Mouse (Mus musculus) heart, embryonic 14.5 days (tissue): ENCODE results near the gene Tent4b. TPM values are rescaled to one million over a fixed set of nuclear protein-coding genes. Genes with fewer than 3 reads are reported as not detected.

Experiments used
- ATAC-seq: fragments of 200-750 bp; cut with Nextera tagmentation; 2 replicates; pipeline ENCODE4 v1.8.0; 2017; ENCODE audit warnings: low read depth, moderate TSS enrichment; ENCODE audit not compliant: insufficient number of reproducible peaks, insufficient read depth, low FRiP score
- H3K27ac ChIP-seq, 2 experiments: fragments of 200-500 bp in 1 of 2; fragments of 300-500 bp in 1 of 2; sonication (generic) in 1 of 2; replicated peaks in 1 of 2; 2 replicates each; pipeline ENCODE4 v1.5.1; 2012 to 2014; ENCODE audit warnings: low read depth in 2 of 2, low read length in 2 of 2, control low read depth in 1 of 2, mild to moderate bottlenecking in 1 of 2, mixed read lengths in 1 of 2; ENCODE audit not compliant: control insufficient read depth in 1 of 2, insufficient read depth in 1 of 2
- H3K27me3 ChIP-seq: fragments of 300-500 bp; sonication (generic); 2 replicates; pipeline ENCODE4 v1.6.1; 2014; ENCODE audit warnings: mild to moderate bottlenecking, low read length, control low read depth; ENCODE audit not compliant: control insufficient read depth, insufficient read depth
- H3K36me3 ChIP-seq: fragments of 300-500 bp; sonication (generic); 2 replicates; pipeline ENCODE4 v1.6.1; 2014; ENCODE audit warnings: mild to moderate bottlenecking, control low read depth, low read length, mixed read lengths; ENCODE audit not compliant: control insufficient read depth, insufficient read depth
- H3K4me1 ChIP-seq, 2 experiments: fragments of 200-500 bp in 1 of 2; fragments of 300-500 bp in 1 of 2; sonication (generic) in 1 of 2; 2 replicates each; pipeline ENCODE4 v1.6.1; 2012 to 2014; ENCODE audit warnings: low read length in 2 of 2, control low read depth in 1 of 2, mixed read lengths in 1 of 2; ENCODE audit not compliant: control insufficient read depth in 2 of 2, insufficient read depth in 2 of 2
- H3K4me2 ChIP-seq: fragments of 300-500 bp; sonication (generic); 2 replicates; pipeline ENCODE4 v1.6.1; 2014; ENCODE audit warnings: mild to moderate bottlenecking, low read length
- H3K4me3 ChIP-seq, 2 experiments: fragments of 200-500 bp in 1 of 2; fragments of 300-500 bp in 1 of 2; sonication (generic) in 1 of 2; 2 replicates each; pipeline ENCODE4 v1.5.1; 2012 to 2014; ENCODE audit warnings: low read length in 2 of 2, mild to moderate bottlenecking in 2 of 2, control low read depth in 1 of 2, low read depth in 1 of 2, moderate library complexity in 1 of 2; ENCODE audit not compliant: control insufficient read depth in 1 of 2, insufficient read depth in 1 of 2
- H3K9ac ChIP-seq: fragments of 300-500 bp; sonication (generic); 2 replicates; pipeline ENCODE4 v1.6.1; 2014; ENCODE audit warnings: mild to moderate bottlenecking, low read length
- H3K9me3 ChIP-seq: fragments of 300-500 bp; sonication (generic); 2 replicates; pipeline ENCODE4 v1.6.1; 2016; ENCODE audit warnings: low read length, control low read depth; ENCODE audit not compliant: control insufficient read depth
- WGBS: fragments of 180-500 bp; shearing (Covaris S2); extraction: QIAGEN DNeasy Blood & Tissue Kit; methylation state at CpG from one replicate; pipeline ENCODE4 v1.1.7; 2014; 5-methylcytosine and 5-hydroxymethylcytosine counted together
- polyA plus RNA-seq: library from polyadenylated mRNA; unstranded; fragments of >200 nt; fragmentation: Nextera tagmentation; extraction: Ambion mirVana; gene quantifications from 2 replicates; pipeline ENCODE4 v1.2.1, GENCODE M21; 2014

Tent4b gene
- polyA plus RNA-seq, 1 experiment from 2014 or later, result 10.1 TPM

- H3K9ac ChIP-seq, result no peak overlapping the region
- H3K36me3 ChIP-seq, result no peaks in the 10 kb centered on the region
- H3K4me1 ChIP-seq, result peaks cover 6 to 22% of the 10 kb centered on the region in 2 experiments
- H3K9me3 ChIP-seq, result no peaks in the 10 kb centered on the region
- ATAC-seq, result no peak
- no peak overlapping the region for H3K27ac ChIP-seq
- no CpG with 5 or more reads among the region's 1 CpGs for WGBS
- no peak overlapping the region for H3K4me3 ChIP-seq
- no peaks in the 10 kb centered on the region for H3K27me3 ChIP-seq
- no peak overlapping the region for H3K4me2 ChIP-seq
These were observed 29.8 kb downstream of the Tent4b start for GRCm38 (mm10) chr8:88228800-88229199.

GRCm38 (mm10) chr8:88236666-88237065 is 37.7 kb downstream of the Tent4b start:
- Histone ChIP-seq H3K4me2 (no peak overlapping the region), H3K4me3 (no peak overlapping the region), H3K9me3 (no peaks in the 10 kb centered on the region), H3K4me1 (peaks cover 0 to 4% of the 10 kb centered on the region in 2 experiments; a peak in 1 of 4 replicates), H3K9ac (no peak overlapping the region), H3K27ac (no peak overlapping the region), H3K36me3 (no peaks in the 10 kb centered on the region), H3K27me3 (no peaks in the 10 kb centered on the region)
- 87% methylated on average over 2 of the region's 2 CpGs for WGBS
- no peak for ATAC-seq

- WGBS, result 56% methylated on average over 2 of the region's 2 CpGs
- no peak overlapping the region for H3K4me2 ChIP-seq
- no peaks in the 10 kb centered on the region for H3K9me3 ChIP-seq
- no peak overlapping the region for H3K9ac ChIP-seq
- no peaks in the 10 kb centered on the region for H3K36me3 ChIP-seq
- H3K27ac ChIP-seq, result no peak overlapping the region
- peaks cover 0 to 4% of the 10 kb centered on the region in 2 experiments; a peak in 1 of 4 replicates for H3K4me1 ChIP-seq
- H3K27me3 ChIP-seq, result no peaks in the 10 kb centered on the region
- ATAC-seq, result no peak
- no peak overlapping the region for H3K4me3 ChIP-seq
These were observed 38.6 kb downstream of the Tent4b start for GRCm38 (mm10) chr8:88237606-88238005.

DNA sequence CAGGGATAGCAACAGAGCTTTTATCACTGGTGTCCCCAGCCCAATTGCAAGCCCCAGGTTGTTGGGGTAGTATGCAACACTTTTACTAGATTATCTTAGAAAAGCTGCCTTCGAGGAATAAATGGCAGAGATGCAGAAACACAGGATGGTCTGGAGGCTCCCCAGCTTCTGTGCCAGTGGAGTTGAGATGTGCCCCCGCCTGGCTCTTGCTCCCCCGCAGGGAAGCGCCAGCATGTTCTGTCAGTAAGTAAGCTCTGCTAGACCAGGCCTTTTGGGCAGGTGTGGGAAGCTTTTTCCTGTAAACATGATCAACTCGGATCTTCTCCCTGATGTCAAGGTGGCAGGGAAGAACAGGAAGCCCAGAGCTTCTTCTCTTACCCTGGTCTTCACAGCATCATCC is 40.3 kb downstream of the Tent4b start:
- H3K27me3 ChIP-seq, result no peaks in the 10 kb centered on the region
- H3K4me1 ChIP-seq, result peaks cover 0 to 4% of the 10 kb centered on the region in 2 experiments; a peak in 1 of 4 replicates
- WGBS, result 90% methylated on average over 5 of the region's 5 CpGs
- no peak overlapping the region for H3K4me2 ChIP-seq
- no peak overlapping the region for H3K9ac ChIP-seq
- no peaks in the 10 kb centered on the region for H3K9me3 ChIP-seq
- no peak overlapping the region for H3K4me3 ChIP-seq
- no peak overlapping the region for H3K27ac ChIP-seq
- no peak for ATAC-seq
- 0 out of 2 replicates have a peak, but pooled peaks cover 10% of the 10 kb centered on the region for H3K36me3 ChIP-seq

GRCm38 (mm10) chr8:88241871-88242270 is 42.9 kb downstream of the Tent4b start:
- H3K9me3 ChIP-seq, result no peaks in the 10 kb centered on the region
- H3K4me2 ChIP-seq, result no peak overlapping the region
- H3K27me3 ChIP-seq, result no peaks in the 10 kb centered on the region
- ATAC-seq, result no peak
- H3K27ac ChIP-seq, result no peak overlapping the region
- WGBS, result 90% methylated on average over 4 of the region's 4 CpGs
- H3K9ac ChIP-seq, result no peak overlapping the region
- 0 out of 4 replicates have a peak, but pooled peaks cover 0 to 4% of the 10 kb centered on the region in 2 experiments for H3K4me1 ChIP-seq
- H3K36me3 ChIP-seq, result peaks cover 27% of the 10 kb centered on the region
- H3K4me3 ChIP-seq, result no peak overlapping the region

DNA sequence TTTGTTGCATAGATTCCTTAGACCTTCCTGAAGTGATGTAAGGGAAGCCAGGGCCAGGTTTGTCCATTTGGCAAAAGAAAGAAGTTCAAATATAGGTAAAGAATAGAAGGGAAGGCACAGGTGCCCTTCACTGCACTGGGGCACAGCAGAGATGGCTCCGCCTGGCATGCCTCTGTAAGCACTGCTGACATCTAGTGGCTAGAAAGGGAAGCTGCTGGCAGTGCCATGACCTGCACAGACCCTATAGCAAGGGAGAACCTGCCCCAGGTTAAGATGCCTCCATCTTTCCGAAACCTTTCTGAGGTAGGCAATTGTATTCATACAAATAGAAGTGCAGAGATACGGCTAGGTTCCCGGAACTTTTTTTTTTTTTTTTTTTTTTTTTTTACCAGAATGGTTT is 45.3 kb downstream of the Tent4b start:
- Histone ChIP-seq H3K36me3 (peaks cover 49% of the 10 kb centered on the region), H3K27ac (no peak overlapping the region), H3K9me3 (no peaks in the 10 kb centered on the region), H3K4me1 (0 out of 4 replicates have a peak, but pooled peaks cover 0 to 4% of the 10 kb centered on the region in 2 experiments), H3K27me3 (no peaks in the 10 kb centered on the region), H3K9ac (no peak overlapping the region), H3K4me3 (no peak overlapping the region), H3K4me2 (no peak overlapping the region)
- WGBS, result 83% methylated on average over 4 of the region's 4 CpGs
- ATAC-seq, result no peak

DNA sequence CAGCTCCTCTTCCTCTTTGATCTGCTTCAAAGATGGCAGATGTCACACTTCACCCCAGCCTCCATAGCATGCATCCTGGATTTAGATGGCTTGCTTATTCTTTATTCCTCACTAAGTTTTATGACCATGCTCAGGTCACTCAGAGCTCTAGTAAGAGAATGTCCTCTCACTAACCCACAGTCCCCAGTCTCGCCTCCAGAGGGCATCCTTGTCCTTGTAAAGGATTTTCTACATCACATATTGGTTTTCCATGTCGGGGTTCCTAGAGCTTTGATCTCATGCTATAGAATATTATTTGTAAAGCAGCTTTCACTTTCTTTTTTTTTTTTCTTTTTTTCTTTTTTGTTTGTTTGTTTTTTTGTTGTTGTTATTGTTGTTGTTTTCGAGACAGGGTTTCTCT is 53.8 kb downstream of the Tent4b start:
- Histone ChIP-seq H3K4me3 (no peak overlapping the region), H3K9me3 (no peaks in the 10 kb centered on the region), H3K27ac (no peak overlapping the region), H3K9ac (no peak overlapping the region), H3K36me3 (peaks cover 89% of the 10 kb centered on the region), H3K4me2 (no peak overlapping the region), H3K27me3 (no peaks in the 10 kb centered on the region), H3K4me1 (no peaks in the 10 kb centered on the region)
- no peak for ATAC-seq
- 77% methylated on average over 3 of the region's 3 CpGs for WGBS

- Histone ChIP-seq H3K36me3 (peaks cover 81% of the 10 kb centered on the region), H3K9me3 (no peaks in the 10 kb centered on the region)
- ATAC-seq, result no peak
These were observed 55.9 kb downstream of the Tent4b start for GRCm38 (mm10) chr8:88254957-88255356.

More at GRCm38 (mm10) chr8:88254957-88255356, 55.9 kb downstream of the Tent4b start:
- Histone ChIP-seq H3K4me1 (no peaks in the 10 kb centered on the region), H3K4me2 (no peak overlapping the region), H3K27ac (no peak overlapping the region), H3K4me3 (no peak overlapping the region), H3K27me3 (no peaks in the 10 kb centered on the region), H3K9ac (no peak overlapping the region)
- 86% methylated on average over 7 of the region's 7 CpGs for WGBS
